Mouse (Mus musculus): ENCODE data around the gene Tmem109.

GRCm38 (mm10) chr19:10930641-10931040, 48.8 kb upstream of the Tmem109 start:
- TF ChIP-seq CTCF (IDR thresholded peaks at IDR 0.05; ENCODE audit: extremely low read depth, insufficient read depth, low read length) (no peak), POLR2A (IDR thresholded peaks at IDR 0.05; ENCODE audit: extremely low read depth, insufficient read depth, low read length) (no peak)
